Mouse (Mus musculus) layer of hippocampus, adult 2 months (tissue): Measurements from ENCODE around the gene Il18r1. TPM values are rescaled to one million over a fixed set of nuclear protein-coding genes. Genes with fewer than 3 reads are reported as not detected.

ENCODE experiments used
- DNase-seq, 2 experiments: peaks; one replicate each; pipeline ENCODE4 v3.0.0; 2022; ENCODE audit warnings: low spot score in 2 of 2
- H3K27ac ChIP-seq: fragments of 200-600 bp; 2 replicates; pipeline ENCODE4 v1.8.1; 2022
- H3K4me3 ChIP-seq: fragments of 200-600 bp; 2 replicates; pipeline ENCODE4 v1.8.1; 2022; ENCODE audit warnings: mild to moderate bottlenecking
- CTCF ChIP-seq: fragments of 200-600 bp; conservative IDR thresholded peaks from 2 replicates; pipeline ENCODE4 v1.8.1; 2022; ENCODE audit warnings: antibody characterized with exemption, mild to moderate bottlenecking, moderate library complexity
- total RNA-seq, 2 experiments: library from RNA; stranded (reverse); gene quantifications; 2 replicates each; pipeline ENCODE4 v1.2.3; 2021

Gene Il18r1
- total RNA-seq, 2 experiments from 2014 or later, result not detected

DNA sequence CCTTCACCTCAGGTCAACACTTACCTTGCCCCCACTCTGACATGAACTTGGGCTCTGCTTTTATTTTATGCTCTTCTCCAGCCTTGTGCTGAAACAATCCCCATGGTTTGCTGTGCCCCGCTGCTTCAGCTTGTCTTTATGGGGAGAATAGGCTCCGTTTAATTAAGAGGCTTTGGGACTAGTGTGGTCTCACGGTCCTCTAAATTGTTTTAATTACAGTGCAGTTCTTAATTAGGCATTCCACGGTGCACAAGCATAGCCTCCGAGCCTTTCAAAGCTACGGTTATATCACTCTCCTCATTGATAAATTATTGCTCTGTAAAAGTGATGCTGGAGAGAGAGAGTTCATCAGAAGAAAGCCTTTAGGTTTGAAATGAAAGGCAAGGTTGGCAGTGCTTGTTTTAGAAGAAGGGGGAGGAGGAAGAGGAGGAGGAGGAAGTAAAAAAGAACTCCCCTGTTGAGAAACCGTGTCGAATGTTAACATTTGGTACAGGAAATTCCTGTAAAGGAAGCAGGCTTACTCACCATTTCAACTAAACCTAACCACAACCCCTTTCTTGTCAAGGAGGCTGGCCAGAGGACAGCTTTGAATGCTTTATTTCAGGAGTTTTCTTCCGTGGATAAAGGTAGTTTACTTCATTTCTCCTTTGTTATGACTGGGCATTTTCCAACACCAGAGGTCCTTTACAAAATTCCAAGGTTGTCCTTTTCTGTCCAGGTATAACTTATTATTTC is 49.7 kb downstream of the Il18r1 start, which contains the start of gene Il18rap:
Il18rap (plus strand) TSS at position 512 of the 735 bp plus-strand sequence.
- no peak for TF ChIP-seq CTCF
- DNase-seq, result no peak
- Histone ChIP-seq H3K27ac (no peak within 1 kb of the TSS), H3K4me3 (no peak within 1 kb of the TSS)

DNA sequence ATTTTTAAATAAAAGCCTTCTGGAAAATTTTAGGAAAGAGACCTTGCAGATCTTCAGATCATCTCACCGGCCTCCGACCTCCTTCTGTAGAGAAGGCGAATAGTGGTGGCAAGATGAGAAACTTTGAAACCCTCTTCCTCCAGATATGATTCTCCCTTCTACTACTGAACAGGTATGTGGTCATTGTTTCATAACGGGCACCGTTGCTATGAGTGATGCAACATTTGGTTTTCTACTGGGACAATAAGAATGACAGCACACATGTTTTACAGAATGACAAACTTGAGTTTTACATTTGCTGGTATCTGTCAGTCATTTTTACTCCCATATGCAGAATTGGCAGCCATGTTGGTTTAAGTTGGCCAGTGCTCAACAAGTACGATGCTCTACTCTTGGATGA is 51.0 kb downstream of the Il18r1 start:
- no peak overlapping the region for H3K4me3 ChIP-seq
- no peak for TF ChIP-seq CTCF
- no peak overlapping the region for H3K27ac ChIP-seq
- no peak for DNase-seq

DNA sequence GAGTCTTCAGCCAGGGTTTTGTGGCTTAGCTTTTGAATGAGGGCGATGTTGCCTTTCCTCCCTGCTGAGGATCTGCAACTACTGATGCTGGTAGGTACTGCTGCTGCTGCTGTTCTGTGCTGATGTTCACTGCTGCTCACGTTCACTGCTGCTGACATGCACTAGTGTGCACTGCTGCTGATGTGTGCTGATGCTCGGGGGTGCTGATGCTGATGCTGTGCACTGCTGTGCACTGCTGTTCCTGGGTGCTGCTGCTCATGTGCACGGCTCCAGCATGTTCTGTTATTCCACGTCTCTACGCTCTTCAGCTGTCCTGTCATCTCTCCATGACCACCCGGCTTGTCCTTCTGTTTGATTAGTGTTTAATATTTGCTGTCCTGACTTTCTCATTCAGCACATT is 57.6 kb downstream of the Il18r1 start:
- Histone ChIP-seq H3K27ac (no peak overlapping the region), H3K4me3 (no peak overlapping the region)
- DNase-seq, result no peak
- TF ChIP-seq CTCF, result no peak

DNA sequence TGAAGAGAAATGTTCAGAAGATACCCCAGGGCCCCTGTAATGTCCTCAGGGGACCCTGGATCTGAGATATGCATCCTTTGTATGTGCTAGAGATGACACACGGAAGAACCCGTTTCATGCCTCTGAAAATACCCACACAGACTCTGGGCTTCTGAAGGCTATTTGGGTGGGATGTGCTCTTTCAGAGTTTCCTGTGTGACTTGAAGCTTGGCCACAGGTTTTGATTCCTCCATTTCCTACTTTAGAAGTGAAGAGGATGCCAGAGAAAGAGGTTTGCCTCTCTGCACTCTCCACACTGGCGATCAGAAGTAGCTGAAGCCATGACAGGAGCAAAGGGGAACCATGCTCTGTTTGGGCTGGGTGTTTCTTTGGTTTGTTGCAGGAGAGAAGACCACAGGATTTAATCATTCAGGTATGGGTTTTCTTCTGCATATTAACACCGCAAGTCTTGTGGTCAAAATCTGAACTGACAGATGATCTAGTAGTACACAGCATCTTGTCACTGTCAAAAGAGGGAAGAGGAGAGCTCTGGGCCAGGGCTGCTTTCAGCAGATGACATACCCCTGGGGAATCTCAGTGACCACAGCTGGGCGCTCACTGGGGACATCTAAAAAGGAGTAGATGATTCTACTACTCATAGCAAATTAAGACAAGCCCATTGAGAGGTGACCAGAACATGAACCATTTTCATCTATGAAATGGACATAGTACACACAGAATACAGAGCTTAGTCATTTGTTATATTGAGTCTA is 58.8 kb downstream of the Il18r1 start:
- Histone ChIP-seq H3K4me3 (no peak overlapping the region), H3K27ac (no peak overlapping the region)
- no peak for DNase-seq
- no peak for TF ChIP-seq CTCF

DNA sequence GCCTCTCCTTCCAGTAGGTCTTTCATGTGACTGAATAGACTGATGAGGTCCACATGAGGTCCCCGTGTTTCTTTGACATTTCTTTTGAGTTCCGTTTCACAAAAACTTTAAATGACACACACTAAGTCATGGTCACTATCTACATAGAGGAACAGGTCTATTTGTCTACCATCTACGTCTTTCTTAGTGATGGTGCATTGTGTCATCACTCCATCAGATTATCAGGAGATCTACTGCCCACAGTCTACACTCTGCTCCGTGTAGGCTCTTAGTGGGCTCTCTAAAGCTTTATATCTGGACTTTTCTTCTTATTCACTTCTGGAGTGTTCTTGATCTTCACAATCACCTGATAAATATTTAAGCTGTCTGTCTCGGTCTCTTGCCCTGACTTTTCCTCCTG is 63.9 kb downstream of the Il18r1 start:
- no peak overlapping the region for H3K4me3 ChIP-seq
- H3K27ac ChIP-seq, result no peak overlapping the region
- no peak for DNase-seq
- no peak for TF ChIP-seq CTCF

DNA sequence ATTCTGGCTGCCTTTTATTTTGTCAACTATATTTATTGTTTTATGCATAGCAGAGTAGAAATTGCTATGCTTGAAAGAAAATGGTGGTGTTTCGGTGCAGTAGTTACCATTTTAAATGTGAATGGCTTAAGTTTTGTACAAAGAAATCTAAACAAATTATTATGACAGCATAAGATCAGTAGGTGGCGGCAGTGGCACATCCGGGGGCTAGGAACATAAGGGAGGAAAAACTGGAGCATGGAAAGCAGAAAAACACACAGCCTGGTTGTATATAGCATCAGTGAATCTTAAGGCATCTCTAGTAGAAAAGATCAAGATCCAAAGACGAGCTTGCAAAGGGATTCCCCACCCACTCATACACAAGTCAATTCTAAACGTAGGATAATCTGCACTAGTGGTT is 72.2 kb downstream of the Il18r1 start:
- peak; percentile 28 to 31 for DNase-seq
- TF ChIP-seq CTCF, result peak; percentile 71
- Histone ChIP-seq H3K4me3 (no peak overlapping the region), H3K27ac (no peak overlapping the region)

DNA sequence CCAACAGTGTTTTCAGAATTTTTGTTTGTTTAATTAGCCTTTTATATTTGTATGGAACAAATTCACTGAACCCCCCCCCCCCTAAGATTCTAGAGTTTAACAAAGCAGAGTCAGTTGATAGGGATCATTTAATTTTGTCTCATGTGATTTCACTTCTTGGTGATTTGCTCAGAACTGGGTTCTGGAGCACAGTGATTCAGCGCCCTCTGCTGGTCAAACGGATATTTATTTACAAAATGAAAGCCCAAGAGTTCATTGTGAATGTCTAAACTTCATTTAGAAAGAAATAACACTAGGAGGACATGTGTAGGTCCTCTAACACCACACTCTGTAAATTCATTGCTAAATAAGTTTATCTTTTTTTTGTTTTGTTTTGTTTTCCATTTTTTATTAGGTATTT is 79.3 kb downstream of the Il18r1 start:
- TF ChIP-seq CTCF, result peak; percentile 85
- no peak overlapping the region for H3K27ac ChIP-seq
- DNase-seq, result peak; percentile 68 to 81
- H3K4me3 ChIP-seq, result no peak overlapping the region

DNA sequence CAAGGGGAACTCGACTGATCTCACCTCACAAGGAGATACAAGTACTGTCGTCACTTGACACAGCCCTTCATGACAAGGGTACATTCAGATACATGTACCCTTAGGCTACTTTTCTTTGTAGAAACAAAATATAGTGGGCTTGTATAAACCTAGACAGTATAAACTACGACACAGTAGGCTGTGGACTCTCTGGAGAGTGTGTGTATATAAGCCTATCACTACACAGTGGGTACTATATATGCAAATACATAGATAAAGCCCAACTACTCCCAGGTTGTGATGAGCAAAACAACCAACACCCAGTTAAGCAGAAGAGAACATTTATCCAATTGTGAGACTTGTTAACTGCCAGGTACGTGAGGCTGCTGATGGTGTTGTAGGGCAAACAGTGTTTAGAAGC is 81.3 kb downstream of the Il18r1 start:
- DNase-seq, result no peak
- no peak overlapping the region for H3K27ac ChIP-seq
- no peak for TF ChIP-seq CTCF

DNA sequence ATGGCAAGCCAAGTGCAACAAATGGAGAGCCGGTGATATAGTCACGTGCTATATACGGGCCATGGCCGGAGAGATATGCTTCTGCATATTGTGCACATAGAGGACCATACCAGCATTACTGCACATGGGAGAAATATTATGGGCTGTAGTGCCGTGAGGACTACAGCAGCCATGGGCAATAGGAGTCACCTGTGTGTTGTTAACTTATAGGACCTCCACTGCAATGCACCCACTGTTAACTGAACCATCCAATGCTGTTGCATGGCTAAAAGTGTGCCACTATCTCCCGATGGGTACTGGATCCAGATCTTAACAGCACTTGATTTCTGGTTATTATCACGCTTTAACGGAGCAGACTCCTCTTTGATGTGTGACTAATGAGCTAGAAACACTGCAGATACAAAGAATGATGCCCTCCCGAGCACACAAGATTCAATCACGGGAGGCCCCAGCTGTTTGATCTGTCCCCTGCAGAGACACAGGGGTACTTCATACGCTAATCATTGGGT is 81.8 kb downstream of the Il18r1 start:
- no peak for DNase-seq
- no peak for TF ChIP-seq CTCF
- no peak overlapping the region for H3K27ac ChIP-seq
- no peak overlapping the region for H3K4me3 ChIP-seq

More for the DNA sequence above, 81.3 kb downstream of the Il18r1 start:
- no peak overlapping the region for H3K4me3 ChIP-seq

DNA sequence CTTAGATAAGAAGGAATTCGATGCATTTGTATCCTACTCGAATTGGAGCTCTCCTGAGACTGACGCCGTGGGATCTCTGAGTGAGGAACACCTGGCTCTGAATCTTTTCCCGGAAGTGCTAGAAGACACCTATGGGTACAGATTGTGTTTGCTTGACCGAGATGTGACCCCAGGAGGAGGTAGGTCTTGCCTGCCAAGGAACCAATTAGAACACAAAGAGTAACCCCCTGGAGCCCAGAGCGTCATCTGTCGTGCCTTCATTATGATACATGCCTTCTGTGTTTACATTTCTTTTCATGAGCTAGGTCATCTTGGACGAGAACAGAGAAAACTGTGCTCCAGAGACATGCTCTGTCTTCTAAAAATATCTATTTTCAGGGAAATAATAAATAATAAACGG is 82.4 kb downstream of the Il18r1 start:
- H3K27ac ChIP-seq, result no peak overlapping the region
- no peak for TF ChIP-seq CTCF
- no peak overlapping the region for H3K4me3 ChIP-seq
- DNase-seq, result no peak

Other genes starting within 250 kb of the Il18r1 start
- 10 to 100 TPM in 1 of 2 experiments, 1 to 10 TPM in 1; 8.9 to 11.2 TPM for gene Il1r1, start 240.5 kb upstream of the Il18r1 start, total RNA-seq
- under 1 TPM; 0.27 to 0.28 TPM for gene Il1rl2, start 140.9 kb upstream of the Il18r1 start, total RNA-seq
- gene Il1rl1, start 36.0 kb upstream of the Il18r1 start, total RNA-seq, result under 1 TPM in 1 of 2 experiments, not detected in 1; 0.10 TPM
- gene Il18rap, start 49.8 kb downstream of the Il18r1 start, total RNA-seq, result under 1 TPM; 0.07 to 0.20 TPM
- 10 to 100 TPM; 22.5 to 23.3 TPM for gene Slc9a4, start 114.5 kb downstream of the Il18r1 start, total RNA-seq
- 10 to 100 TPM; 26.0 to 28.2 TPM for gene Slc9a2, start 215.0 kb downstream of the Il18r1 start, total RNA-seq